Mouse (Mus musculus) layer of hippocampus, adult 9-10 months (tissue): ENCODE data around the gene Ifi27.
"Not testable (repeated sequence)": the region's sequence is repeated elsewhere in the genome, so short reads cannot be mapped to it uniquely, and the experiment has no call there.

Experiments
- DNase-seq: peaks from one replicate; pipeline ENCODE4 v3.0.0; 2022; ENCODE audit warnings: low spot score

Gene Ifi27

DNA sequence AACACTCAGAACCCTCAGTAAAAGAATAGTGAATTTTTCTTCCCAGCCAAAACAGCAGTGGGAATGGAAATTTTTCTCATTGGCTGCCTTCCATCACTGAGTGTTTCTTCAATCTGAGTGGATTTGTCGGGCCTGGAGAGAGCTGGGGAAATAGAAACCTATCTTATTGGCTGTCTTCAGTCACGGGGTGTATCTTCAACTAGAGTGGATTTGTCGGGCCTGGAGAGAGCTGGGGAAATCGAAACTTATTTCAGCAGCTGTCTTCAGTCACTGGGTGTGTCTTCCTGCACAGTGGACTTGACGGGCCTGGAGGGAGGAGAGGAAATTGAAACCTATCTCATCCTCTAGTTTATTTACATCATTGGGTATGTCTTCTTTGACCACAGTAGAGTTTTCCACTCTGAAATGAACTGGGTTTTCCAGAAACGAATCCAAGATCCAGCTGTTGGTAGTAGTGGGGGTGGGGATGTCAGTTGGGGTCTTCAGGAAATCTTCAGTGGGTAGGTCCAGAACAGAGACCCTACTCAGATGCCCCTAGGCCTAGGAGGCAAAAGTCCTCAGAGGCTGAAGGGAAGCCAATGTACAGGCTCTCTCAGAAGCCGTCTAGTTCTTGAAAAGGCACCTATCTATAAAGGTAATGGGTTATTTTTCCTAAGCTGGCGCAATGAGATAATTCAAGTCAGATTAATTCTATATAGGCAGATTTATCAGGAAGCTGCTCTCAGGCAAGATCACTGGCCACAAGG is at the start of gene Ifi27:
Gene Ifi27, plus strand, starts transcription at position 226 of the 746 bp plus-strand sequence.
- peak; percentile 78 for DNase-seq

DNA sequence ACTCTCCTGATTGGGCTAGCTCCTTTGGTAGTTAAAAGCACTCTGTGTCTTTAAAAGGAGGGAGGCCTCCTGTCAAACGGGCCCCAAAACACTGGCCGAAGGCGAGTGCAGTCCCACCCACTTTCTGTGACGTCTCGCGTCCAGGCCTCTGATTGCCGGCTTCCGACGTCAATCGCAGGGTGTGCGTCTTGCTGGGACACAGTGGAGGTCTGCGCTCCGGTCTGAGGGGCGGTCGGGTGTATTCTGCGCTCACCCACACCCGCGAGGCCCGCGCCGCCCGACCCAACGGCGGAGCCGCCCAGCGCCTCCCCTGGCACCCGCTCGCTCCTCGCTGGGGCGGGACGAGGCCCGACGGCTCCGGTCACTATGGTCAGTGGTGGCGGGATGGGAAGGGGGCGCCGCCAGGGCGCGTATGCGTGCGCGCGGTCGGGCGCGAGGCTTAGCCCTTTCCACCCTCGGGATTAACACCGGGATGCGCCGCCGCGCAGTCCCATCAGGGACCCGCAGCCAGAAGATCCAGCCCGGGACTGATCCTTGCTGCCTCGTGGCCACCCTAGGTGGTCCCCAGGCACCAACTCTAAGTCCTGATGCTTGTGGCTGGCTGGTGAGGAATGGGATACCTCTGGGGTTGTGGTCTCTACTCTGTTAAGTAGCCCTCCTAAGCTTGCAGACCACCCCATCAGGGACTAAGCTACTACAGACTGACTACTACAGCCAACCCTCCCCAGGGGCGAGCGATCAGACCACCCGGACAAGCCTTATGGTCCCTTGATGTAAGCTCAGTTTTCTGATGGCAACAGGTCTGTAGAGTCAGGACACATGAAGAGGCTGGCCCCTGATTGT is 45.3 kb upstream of the Ifi27 start, which contains the start of gene Otub2:
Gene Otub2, plus strand, starts transcription at position 178 of the 843 bp plus-strand sequence.
- peak; percentile 95 for DNase-seq

DNA sequence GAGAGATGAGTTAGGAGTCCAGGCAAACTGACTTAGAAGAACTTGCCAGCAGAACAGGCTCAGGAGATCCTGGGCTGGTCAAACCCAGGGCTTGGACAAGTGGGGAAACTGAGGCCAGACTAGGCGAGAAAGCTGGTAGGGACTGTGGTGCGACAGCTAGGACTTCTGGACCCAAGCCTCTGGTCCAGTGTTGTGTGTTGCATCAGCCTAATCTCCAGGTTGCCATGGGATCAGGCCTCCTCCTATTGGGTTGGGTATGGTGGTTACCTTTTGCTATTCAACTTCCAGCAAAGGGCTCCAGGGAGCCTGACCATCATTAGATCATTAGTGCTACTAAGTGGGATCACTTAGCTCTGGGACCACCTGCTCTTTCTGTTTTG is 44.7 kb upstream of the Ifi27 start:
- no peak for DNase-seq

DNA sequence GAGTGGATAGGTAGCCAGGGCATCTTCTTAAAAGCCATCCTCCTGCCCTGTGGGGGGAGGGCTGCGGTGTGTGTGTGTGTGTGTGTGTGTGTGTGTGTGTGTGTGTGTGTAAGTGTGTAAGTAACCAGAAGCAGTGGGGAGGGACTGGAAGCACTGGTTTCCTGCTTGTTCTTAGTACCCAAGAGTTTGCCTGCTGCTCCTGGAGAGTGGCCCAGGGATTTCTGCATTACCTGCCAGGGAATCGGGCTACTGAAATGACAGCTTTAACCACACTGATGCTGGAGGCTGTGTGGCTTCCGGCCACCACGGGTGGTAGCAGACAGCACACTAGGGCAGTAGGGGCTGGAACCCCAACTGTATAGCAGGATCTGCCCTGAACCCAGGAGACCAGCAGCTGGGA is 44.0 kb upstream of the Ifi27 start:
- DNase-seq, result no peak

DNA sequence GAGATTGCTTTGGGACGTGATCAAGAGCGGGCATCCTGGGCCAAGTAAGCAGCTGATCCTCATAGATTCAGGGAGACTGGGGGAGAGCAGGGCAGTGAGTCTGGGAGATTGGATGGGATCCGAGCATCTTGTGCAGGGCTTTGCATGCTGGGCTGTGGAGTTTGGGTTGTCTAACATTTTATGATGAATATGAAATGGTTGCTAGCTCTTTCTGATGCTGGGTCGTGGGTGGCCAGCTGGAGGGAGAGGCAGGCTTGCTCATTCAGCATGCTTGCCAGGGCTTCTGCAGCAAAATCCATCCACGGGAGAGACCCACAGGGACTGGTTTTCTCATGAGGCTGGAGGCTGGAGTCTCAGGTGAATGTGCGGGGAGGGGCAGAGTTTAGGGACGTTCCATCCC is 42.9 kb upstream of the Ifi27 start:
- DNase-seq, result no peak

DNA sequence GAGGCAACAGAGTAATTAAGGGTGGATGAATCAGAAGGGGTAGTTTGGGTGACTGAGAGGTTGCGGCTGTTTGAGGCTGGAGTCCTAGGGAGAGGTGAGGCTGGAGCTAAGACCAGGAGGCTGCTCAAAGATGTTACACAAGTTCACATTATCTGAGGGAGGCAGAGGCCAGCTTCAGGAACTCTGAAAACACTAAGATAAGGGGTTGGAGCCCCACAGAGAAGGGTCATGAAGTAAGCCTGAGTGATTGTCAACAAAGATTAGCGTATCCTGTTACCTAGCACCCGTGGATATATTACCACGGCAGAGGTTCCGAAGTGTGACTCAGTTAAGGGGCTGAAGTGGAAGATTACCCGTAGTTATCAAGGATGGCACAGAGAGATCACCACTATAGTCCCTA is 40.5 kb upstream of the Ifi27 start:
- DNase-seq, result no peak

DNA sequence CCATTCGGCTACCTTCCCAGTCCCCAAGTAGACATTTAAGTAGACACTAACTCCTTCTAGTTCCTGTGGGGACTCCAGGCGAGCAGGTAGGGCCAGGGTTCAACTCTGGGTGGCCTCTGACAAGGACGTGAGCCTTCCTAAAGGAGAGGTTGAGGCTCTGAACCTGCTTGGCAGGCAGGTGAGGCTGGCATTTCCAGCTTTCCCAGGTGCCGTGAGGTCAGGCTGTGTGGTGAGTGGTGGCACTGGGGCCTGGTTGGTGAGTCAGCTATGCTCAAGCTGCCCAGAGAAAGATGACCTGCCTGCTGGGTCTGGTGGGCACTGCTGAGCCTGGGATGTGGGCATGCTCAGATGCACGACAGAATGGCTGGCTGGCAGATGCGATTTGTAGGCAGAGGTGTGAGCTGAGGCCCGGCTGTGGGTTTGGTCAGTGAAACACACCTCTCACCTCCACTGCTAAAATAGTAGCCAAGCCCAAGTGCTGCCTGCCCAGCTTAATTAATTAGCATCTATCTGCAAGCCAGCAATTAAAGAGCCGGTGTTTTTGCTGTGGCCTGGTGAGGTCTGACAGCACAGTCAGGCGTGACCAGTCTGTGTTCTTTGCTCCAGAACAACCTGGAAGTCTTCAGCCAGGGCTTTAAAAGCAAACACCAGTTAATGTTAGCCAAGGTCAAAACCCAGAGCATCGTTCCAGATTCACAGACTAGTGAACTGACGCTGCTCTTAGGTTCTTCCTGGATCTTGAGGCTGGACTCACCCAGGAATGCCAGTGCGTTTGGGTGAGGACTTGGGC is 38.3 kb upstream of the Ifi27 start:
- no peak for DNase-seq

DNA sequence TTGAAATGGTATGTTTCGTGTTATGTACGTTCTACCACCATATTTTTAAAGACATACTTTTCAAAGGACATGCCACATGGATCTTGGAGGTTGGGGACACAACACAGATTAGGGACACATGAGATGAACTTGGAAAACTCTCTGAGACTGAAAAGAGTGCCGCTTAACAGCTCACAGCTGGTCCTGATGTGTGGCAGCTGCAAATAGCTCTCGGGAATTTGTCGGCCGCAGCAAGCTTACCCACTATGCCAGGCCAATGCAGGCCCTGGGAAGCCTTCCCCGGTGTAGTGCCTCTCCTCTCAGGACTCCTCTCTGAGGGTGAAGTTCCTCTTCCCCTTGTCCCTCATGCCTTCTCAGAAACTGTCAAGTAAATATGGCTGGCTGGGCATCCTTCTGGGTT is 37.3 kb upstream of the Ifi27 start:
- no peak for DNase-seq

DNA sequence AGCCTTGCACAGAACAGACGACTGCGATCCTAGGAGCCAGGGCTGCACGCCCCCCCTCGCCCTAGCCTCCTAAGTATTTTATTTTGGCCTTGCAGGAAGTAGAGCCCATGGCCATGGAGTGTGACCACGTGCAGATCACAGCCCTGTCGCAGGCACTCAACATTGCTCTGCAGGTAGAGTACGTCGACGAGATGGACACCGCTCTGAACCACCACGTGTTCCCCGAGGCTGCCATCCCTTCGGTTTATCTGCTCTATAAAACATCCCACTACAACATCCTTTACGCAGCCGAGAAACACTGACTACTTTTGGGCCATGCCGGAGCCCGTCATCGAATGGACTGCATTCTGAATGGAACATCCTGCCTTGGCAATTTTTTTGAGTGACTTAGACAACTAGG is 29.9 kb upstream of the Ifi27 start:
- no peak for DNase-seq

DNA sequence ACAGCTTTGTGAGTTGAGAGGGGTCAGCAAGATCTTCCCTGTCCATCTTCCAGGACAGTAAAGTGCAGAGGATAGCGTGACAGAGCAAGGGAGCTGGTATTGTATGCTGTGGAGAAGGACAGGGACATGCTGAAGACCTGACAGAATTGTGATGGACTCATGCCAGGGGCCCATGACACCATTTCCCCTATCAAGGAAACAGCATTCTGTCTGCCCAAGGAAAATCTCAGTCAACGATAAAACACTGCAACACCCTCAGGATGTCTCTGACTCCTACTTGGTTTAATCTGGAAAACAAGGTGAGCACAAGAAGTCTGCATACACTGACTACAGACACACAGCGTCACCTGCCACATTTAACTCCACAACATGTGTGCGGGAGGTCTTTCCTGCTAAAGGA is 26.3 kb upstream of the Ifi27 start, which contains the start of gene 9330161L09Rik:
Gene 9330161L09Rik, minus strand, starts transcription at position 101 of the 400 bp plus-strand sequence.
- DNase-seq, result no peak

DNA sequence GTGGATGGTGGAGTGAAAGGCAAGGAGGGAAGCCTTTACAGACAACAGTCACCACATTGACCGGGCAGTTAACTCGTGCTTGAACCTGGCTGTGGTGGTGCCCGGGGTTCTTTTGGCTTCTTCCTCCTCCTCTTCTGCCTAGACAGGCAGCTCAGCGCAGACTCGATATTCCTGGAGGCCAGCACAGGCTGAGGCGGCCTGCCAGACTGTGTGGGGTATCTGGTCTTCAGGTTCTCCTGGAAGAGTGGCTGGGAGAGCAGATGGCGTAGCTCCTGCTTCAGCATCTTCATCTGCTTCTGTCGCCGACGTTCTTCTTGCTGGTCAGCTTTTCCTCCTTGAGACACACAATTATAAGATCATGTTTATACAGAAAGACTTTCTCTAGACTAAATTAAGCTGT is 25.9 kb upstream of the Ifi27 start:
- no peak for DNase-seq

DNA sequence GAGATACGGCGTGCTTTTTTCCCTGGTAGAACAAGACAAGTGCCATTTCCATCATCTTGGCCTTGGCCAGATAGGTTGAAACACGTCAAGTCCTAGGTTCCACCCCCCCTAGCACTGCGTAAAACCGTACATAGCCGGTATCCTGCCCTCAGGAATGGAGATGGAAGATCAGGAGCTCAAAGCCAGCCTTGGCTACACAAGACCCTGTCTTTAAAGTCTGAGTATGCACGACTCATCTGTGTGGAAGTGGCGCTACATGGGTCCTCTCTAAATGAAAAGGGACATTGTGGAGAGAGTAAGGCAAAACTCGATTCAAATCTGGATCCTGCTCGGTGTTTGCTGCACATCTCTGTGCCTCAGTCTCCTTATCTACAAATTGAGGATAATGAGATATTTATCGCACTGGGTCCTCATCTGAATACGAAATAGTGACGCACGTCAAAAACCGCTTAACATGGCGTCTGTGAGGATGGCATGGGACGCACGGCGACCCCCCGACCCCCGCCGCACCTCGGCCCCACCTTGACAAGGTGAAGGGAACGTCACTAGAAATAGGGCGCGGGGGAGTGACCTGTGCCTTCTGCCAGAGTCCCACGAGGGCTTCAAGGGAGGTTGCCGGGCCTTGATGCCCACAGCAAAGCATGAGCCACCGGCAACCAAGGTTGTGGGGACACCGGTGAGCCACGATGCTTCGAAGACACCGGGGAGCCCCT is 8.8 kb upstream of the Ifi27 start:
- DNase-seq, result no peak

DNA sequence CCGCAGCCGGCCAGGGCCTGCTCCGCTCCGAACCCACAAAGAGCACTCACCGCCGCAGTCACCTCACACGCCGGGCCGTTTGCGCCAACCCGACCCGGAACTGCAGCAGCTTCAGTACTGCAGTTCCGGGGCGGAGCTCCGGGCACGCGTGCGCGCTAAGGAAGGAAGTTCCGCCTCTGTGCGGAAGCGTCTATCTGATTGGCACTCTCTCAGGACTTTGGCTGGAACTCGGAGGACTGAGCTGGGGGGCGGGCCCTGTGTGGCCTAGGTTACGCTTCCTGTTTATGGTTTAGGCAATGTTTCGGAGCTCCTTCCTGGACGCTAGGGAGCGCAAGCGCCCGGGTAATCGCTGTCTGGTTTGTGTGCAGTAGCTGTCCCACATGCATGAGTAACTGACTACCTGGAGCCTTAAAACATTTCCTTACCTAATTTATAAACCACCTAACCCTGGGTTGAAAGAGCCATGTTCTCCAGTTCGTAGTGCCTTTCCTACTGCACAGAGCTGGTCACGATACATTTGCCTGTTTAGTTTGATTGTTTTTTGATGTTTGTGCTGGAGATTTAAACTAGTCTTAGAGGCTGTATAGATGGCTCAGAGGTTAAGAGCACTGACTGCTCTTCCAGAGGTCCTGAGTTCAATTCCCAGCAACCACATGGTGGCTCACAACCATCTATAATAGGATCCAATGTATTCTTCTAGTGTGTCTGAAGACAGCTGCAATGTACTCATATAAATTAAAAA is 8.1 kb upstream of the Ifi27 start, which contains the start of gene Ddx24:
Gene Ddx24, minus strand, starts transcription at position 102 of the 742 bp plus-strand sequence.
- peak; percentile 97 for DNase-seq

DNA sequence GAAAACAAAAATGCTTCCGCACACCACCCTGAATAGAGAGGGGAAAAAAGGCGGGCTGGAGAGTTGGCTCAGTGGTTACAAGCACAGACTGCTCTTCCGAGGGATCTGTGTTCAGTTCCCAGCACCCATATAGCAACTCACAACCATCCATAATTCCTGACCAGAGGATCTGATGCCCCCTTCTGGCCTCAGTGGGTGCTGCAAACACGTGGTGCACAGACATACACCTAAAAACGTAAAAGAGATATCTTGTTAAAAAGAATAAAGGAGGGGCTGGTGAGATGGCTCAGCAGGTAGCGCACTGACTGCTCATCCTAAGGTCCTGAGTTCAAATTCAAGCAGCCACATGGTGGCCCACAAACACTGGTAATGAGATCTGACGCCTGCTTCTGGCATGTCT is 7.3 kb upstream of the Ifi27 start:
- no peak for DNase-seq

DNA sequence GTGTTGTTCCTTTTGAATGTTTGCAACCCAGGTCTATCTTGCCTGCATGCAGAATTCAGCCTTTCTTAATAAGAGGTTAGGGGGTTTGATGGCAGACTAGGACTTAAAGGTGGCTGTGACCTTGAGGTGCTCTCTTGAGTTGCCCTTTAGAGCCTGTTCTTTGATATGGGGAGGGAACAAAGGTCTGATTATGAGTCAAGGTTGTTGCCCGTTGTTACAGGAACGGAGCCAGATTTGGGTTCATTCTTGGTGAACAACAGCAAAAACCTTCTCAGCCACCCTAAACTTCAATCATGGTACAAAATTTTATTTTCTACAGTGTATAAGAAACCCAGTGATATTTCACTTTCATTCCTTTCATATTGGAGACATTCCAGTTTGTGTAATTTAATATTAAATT is 581 bp upstream of the Ifi27 start:
- DNase-seq, result no peak

DNA sequence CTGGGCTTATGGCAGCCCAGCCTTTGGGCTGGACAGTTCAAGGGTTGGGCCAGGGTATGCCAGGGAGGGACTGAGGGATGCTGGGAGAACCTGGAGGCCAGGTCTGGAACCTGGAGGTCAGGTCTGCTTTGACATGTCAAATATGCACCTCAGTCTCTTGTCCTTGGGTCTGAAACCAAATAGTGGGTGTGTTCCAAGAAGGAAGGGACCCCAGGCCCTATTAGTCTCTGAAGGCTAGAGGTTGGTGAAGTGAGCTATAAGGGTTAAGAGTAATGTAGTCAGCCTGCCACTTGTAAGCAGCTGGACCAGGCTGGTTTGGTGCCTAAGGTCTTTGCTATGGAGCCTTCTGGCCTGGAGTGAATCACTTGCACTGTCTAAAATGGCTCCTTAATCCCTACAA is 850 bp downstream of the Ifi27 start:
- no peak for DNase-seq

DNA sequence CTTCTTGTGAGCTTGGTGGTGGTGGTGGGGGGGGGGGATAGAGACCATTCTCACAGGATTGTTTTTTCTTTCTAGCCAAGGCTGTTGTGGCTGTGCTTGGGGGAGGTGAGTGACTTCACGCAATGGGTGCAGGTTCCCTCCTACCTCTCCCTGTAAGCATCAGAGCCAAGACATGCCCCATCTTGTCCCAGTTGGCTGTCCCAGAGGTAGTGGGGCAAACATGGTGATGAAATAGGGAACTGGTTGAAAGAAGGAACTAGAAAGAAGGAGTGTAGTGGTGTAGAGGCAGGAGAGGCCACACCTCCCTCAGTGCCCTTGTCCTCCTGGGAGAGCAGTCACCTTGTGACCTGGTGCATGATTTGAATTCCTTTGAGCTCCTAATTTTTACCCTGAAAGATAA is 3.6 kb downstream of the Ifi27 start:
- no peak for DNase-seq

DNA sequence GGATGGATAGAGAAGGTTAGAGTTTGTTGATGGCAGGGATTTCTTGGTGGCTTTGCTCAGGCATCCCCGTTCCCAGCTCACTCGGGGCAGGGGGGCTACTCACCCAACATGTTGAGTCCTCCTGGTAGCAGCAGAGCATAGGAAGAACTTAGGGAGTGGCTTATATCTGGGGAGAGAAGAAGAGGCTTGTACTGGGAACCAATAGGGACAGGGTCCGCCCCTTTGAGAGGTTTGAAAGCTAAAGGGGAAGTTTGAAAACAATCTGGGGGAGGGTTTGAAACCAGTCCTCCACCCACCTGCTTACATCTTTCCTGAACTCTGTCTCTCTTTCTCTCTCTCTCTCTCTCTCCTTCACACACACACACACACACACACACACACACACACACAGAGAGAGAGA is 9.5 kb downstream of the Ifi27 start, which contains the start of gene Ifi27l2a:
Gene Ifi27l2a, minus strand, starts transcription at position 157 of the 400 bp plus-strand sequence.
- DNase-seq, result no peak

DNA sequence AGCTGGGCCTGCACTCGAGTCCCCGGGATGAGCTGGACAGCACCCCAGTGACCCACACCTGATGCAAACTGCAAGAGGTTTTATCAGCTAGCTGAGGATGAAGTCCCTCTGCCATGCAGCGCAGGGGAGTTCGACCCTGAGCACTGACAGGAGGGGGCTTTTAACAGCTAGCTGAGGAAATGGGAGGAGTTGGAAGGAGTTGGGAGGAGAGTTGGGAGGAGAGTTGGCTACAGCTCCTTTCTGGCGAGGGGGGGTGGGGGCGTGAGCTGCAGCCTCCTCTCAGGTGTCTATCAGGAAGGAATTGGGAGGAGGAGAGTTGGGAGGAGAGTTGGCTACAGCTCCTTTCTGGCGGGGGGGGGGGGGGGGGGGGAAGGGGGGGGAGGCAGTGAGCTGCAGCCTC is 10.2 kb downstream of the Ifi27 start:
- not testable (repeated sequence) for DNase-seq

DNA sequence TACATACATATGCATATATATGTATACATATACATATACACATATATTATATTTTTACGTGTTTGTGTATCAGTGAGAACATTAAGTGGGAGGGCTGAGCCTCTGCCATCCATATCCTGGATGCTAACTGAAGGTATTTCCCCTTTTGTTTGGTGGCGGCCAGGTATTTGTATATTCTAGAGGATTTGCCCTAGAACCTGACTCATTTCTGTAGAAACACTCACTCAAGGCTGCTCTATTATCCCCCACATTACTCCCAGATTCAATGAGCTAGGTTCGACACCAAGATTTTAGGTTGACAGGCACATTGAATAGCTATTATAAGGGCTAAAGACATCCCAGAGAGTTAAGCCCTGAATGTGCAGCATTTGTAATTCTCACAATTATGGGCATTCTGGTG is 11.0 kb downstream of the Ifi27 start:
- DNase-seq, result no peak

DNA sequence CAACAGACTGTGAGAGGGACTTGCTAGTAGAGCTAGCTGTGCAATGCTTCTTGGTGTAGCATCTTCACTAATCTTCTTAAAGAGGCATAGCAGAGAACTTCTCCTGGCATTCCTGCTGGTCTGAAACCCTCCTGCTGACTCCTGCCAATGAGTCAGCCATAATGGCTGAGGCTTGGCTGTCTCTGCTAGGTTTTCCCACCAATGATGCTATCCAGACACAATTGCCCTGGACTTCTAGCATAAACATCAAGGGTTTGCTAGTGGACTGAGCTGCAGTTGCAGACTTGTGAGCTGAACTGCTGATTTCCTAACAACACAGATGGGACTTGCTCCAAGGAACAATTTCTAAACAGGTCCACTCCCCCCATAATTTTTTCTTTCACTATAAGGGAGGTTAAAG is 19.4 kb downstream of the Ifi27 start:
- DNase-seq, result no peak
